Mouse (Mus musculus): Measurements from ENCODE around the gene Fryl. TPM values are rescaled to one million over a fixed set of nuclear protein-coding genes. Genes with fewer than 3 reads are reported as not detected.

Fryl gene
- polyA plus RNA-seq, 1 experiment from 2014 or later: 48.3 TPM

- Histone ChIP-seq H3K27ac (replicated peaks) (no peak overlapping the region), H3K9me3 (no peaks in the 10 kb centered on the region), H3K4me1 (peaks cover 20% of the 10 kb centered on the region), H3K4me2 (replicated peaks) (no peak overlapping the region), H3K36me3 (no peaks in the 10 kb centered on the region), H3K27me3 (no peaks in the 10 kb centered on the region), H3K9ac (replicated peaks) (no peak overlapping the region), H3K4me3 (no peak overlapping the region)
- no peak for ATAC-seq (replicated peaks)
- 87% methylated on average over 15 of the region's 15 CpGs for whole genome bisulfite sequencing
These were observed 44.5 kb downstream of the Fryl start for GRCm38 (mm10) chr5:73211961-73212360.

GRCm38 (mm10) chr5:73210971-73211315 is 45.5 kb downstream of the Fryl start:
- ATAC-seq (replicated peaks): no peak
- Histone ChIP-seq H3K9ac (replicated peaks) (no peak overlapping the region), H3K4me1 (peaks cover 27% of the 10 kb centered on the region), H3K27ac (replicated peaks) (no peak overlapping the region), H3K4me2 (replicated peaks) (no peak overlapping the region), H3K4me3 (no peak overlapping the region), H3K27me3 (no peaks in the 10 kb centered on the region), H3K9me3 (no peaks in the 10 kb centered on the region), H3K36me3 (no peaks in the 10 kb centered on the region)
- WGBS: 84% methylated on average over 6 of the region's 6 CpGs

- Histone ChIP-seq H3K9ac (replicated peaks) (no peak overlapping the region), H3K9me3 (no peaks in the 10 kb centered on the region), H3K4me1 (peaks cover 28% of the 10 kb centered on the region), H3K27me3 (no peaks in the 10 kb centered on the region), H3K27ac (replicated peaks) (no peak overlapping the region), H3K4me2 (replicated peaks) (no peak overlapping the region), H3K36me3 (no peaks in the 10 kb centered on the region), H3K4me3 (no peak overlapping the region)
- 83% methylated on average over 22 of the region's 22 CpGs for WGBS
- ATAC-seq (replicated peaks): no peak
These were observed 46.1 kb downstream of the Fryl start for GRCm38 (mm10) chr5:73210127-73210970.

- H3K4me2 ChIP-seq (replicated peaks): no peak overlapping the region
- 31% methylated on average over 20 of the region's 20 CpGs for WGBS
- peak; percentile 54 for ATAC-seq (replicated peaks)
- H3K36me3 ChIP-seq: no peaks in the 10 kb centered on the region
- no peak overlapping the region for H3K4me3 ChIP-seq
- H3K9me3 ChIP-seq: no peaks in the 10 kb centered on the region
- no peak overlapping the region for H3K27ac ChIP-seq (replicated peaks)
- no peak overlapping the region for H3K9ac ChIP-seq (replicated peaks)
- peaks cover 33% of the 10 kb centered on the region for H3K4me1 ChIP-seq
- no peaks in the 10 kb centered on the region for H3K27me3 ChIP-seq
These were observed 47.0 kb downstream of the Fryl start for GRCm38 (mm10) chr5:73209201-73210096.

- Histone ChIP-seq H3K4me3 (no peak overlapping the region), H3K9me3 (no peaks in the 10 kb centered on the region), H3K27ac (replicated peaks) (no peak overlapping the region), H3K36me3 (0 out of 2 replicates have a peak, but pooled peaks cover 2% of the 10 kb centered on the region), H3K27me3 (no peaks in the 10 kb centered on the region), H3K4me2 (replicated peaks) (no peak overlapping the region), H3K4me1 (peaks cover 33% of the 10 kb centered on the region), H3K9ac (replicated peaks) (no peak overlapping the region)
- no peak for ATAC-seq (replicated peaks)
- WGBS: 66% methylated on average over 6 of the region's 6 CpGs
These were observed 47.8 kb downstream of the Fryl start for GRCm38 (mm10) chr5:73208645-73209044.

- Histone ChIP-seq H3K9me3 (no peaks in the 10 kb centered on the region), H3K4me2 (replicated peaks) (no peak overlapping the region), H3K9ac (replicated peaks) (no peak overlapping the region), H3K27ac (replicated peaks) (no peak overlapping the region), H3K36me3 (0 out of 2 replicates have a peak, but pooled peaks cover 2% of the 10 kb centered on the region), H3K27me3 (no peaks in the 10 kb centered on the region), H3K4me1 (peaks cover 33% of the 10 kb centered on the region), H3K4me3 (no peak overlapping the region)
- no peak for ATAC-seq (replicated peaks)
- WGBS: 88% methylated on average over 9 of the region's 9 CpGs
These were observed 49.7 kb downstream of the Fryl start for GRCm38 (mm10) chr5:73206722-73207121.

GRCm38 (mm10) chr5:73205996-73206629 is 50.3 kb downstream of the Fryl start:
- WGBS: 63% methylated on average over 8 of the region's 8 CpGs
- 0 out of 2 replicates have a peak, but pooled peaks cover 2% of the 10 kb centered on the region for H3K36me3 ChIP-seq
- no peaks in the 10 kb centered on the region for H3K27me3 ChIP-seq
- ATAC-seq (replicated peaks): no peak
- no peak overlapping the region for H3K4me3 ChIP-seq
- no peak overlapping the region for H3K27ac ChIP-seq (replicated peaks)
- peaks cover 33% of the 10 kb centered on the region for H3K4me1 ChIP-seq
- H3K9me3 ChIP-seq: no peaks in the 10 kb centered on the region
- H3K9ac ChIP-seq (replicated peaks): no peak overlapping the region
- H3K4me2 ChIP-seq (replicated peaks): no peak overlapping the region

- no peaks in the 10 kb centered on the region for H3K9me3 ChIP-seq
- 0 out of 2 replicates have a peak, but pooled peaks cover 2% of the 10 kb centered on the region for H3K36me3 ChIP-seq
- H3K9ac ChIP-seq (replicated peaks): no peak overlapping the region
- peak overlapping the region; percentile 6; the same call in 1 of the 2 replicates for H3K27ac ChIP-seq (replicated peaks)
- H3K4me1 ChIP-seq: peaks cover 27% of the 10 kb centered on the region
- ATAC-seq (replicated peaks): no peak; the same call in 1 of the 2 replicates
- 58% methylated on average over 3 of the region's 3 CpGs for WGBS
- no peaks in the 10 kb centered on the region for H3K27me3 ChIP-seq
- no peak overlapping the region for H3K4me2 ChIP-seq (replicated peaks)
- H3K4me3 ChIP-seq: no peak overlapping the region
These were observed 51.4 kb downstream of the Fryl start for GRCm38 (mm10) chr5:73205050-73205449.

- ATAC-seq (replicated peaks): no peak
These were observed 53.9 kb downstream of the Fryl start for GRCm38 (mm10) chr5:73202498-73202897.

GRCm38 (mm10) chr5:73202077-73202476 is 54.3 kb downstream of the Fryl start:
- WGBS: 92% methylated on average over 8 of the region's 8 CpGs
- 0 out of 2 replicates have a peak, but pooled peaks cover 2% of the 10 kb centered on the region for H3K36me3 ChIP-seq
- no peak overlapping the region for H3K27ac ChIP-seq (replicated peaks)
- no peak for ATAC-seq (replicated peaks)
- no peak overlapping the region for H3K4me2 ChIP-seq (replicated peaks)
- H3K9ac ChIP-seq (replicated peaks): no peak overlapping the region
- H3K27me3 ChIP-seq: no peaks in the 10 kb centered on the region
- no peaks in the 10 kb centered on the region for H3K9me3 ChIP-seq
- no peak overlapping the region for H3K4me3 ChIP-seq
- peaks cover 13% of the 10 kb centered on the region for H3K4me1 ChIP-seq

More at GRCm38 (mm10) chr5:73202498-73202897, 53.9 kb downstream of the Fryl start:
- WGBS: 94% methylated on average over 6 of the region's 6 CpGs
- no peak overlapping the region for H3K4me2 ChIP-seq (replicated peaks)
- peaks cover 13% of the 10 kb centered on the region for H3K4me1 ChIP-seq
- no peaks in the 10 kb centered on the region for H3K9me3 ChIP-seq
- no peak overlapping the region for H3K4me3 ChIP-seq
- 0 out of 2 replicates have a peak, but pooled peaks cover 2% of the 10 kb centered on the region for H3K36me3 ChIP-seq
- no peak overlapping the region for H3K9ac ChIP-seq (replicated peaks)
- no peak overlapping the region for H3K27ac ChIP-seq (replicated peaks)
- H3K27me3 ChIP-seq: no peaks in the 10 kb centered on the region

- 0 out of 2 replicates have a peak, but pooled peaks cover 2% of the 10 kb centered on the region for H3K36me3 ChIP-seq
- H3K27ac ChIP-seq (replicated peaks): no peak overlapping the region
- no peak for ATAC-seq (replicated peaks)
- H3K4me3 ChIP-seq: no peak overlapping the region
- no peak overlapping the region for H3K9ac ChIP-seq (replicated peaks)
- no peaks in the 10 kb centered on the region for H3K9me3 ChIP-seq
- H3K4me1 ChIP-seq: 0 out of 2 replicates have a peak, but pooled peaks cover 4% of the 10 kb centered on the region
- no peak overlapping the region for H3K4me2 ChIP-seq (replicated peaks)
- no peaks in the 10 kb centered on the region for H3K27me3 ChIP-seq
- WGBS: 93% methylated on average over 16 of the region's 16 CpGs
These were observed 55.7 kb downstream of the Fryl start for GRCm38 (mm10) chr5:73200387-73201384.

Data from forebrain, embryonic 15.5 days (tissue).